ENCODE assay signal across 19 mouse cellular contexts in genomic region chr6:31260645-31261345, GRCm38 (mm10).
DNase-seq lines count a peak whose midpoint lies in the region; ATAC-seq and TF ChIP-seq lines count a peak whose summit lies in the region.
"Had no signal": no experiment of that assay in that cellular context is flagged by ENCODE, and none has a peak within 500 bp of the region (broad histone marks: within the 10 kb centered on the region; RNA-seq: fewer than 3 reads in every experiment).

No protein-coding gene starts in this region.

- no peak overlapping the region for H3K4me2 ChIP-seq in heart, embryonic 11.5 days
- no peak overlapping the region for H3K4me2 ChIP-seq in liver, embryonic 12.5 days
- H3K4me2 ChIP-seq: heart, embryonic 15.5 days; hindbrain, embryonic 12.5 days; limb, embryonic 15.5 days; lung, embryonic 14.5 days; midbrain, embryonic 13.5 days had no signal

- 68% methylated on average over 10 of the region's 10 CpGs for WGBS in heart, adult 2 months
- WGBS in heart, embryonic 11.5 days (ENCODE audit: insufficient replicate concordance): 81% methylated on average over 10 of the region's 10 CpGs
- WGBS in liver, adult 2 months: 45% methylated on average over 10 of the region's 10 CpGs
- WGBS in liver, embryonic 12.5 days (ENCODE audit: insufficient replicate concordance): 68% methylated on average over 10 of the region's 10 CpGs

- no peak for TF ChIP-seq CTCF in heart, adult 2 months (IDR thresholded peaks at IDR 0.05)
- no peak for TF ChIP-seq CTCF in liver, adult 2 months (IDR thresholded peaks at IDR 0.05; ENCODE audit: low read depth, low read length)

- H3K27me3 ChIP-seq in heart, adult 2 months (ENCODE audit: control insufficient read depth, insufficient read depth, low read length): no peaks in the 10 kb centered on the region
- H3K27me3 ChIP-seq in heart, embryonic 11.5 days (ENCODE audit: control insufficient read depth, insufficient read depth, low read length): no peaks in the 10 kb centered on the region
- no peaks in the 10 kb centered on the region for H3K27me3 ChIP-seq in liver, adult 2 months (ENCODE audit: control insufficient read depth, insufficient read depth, low read length)
- no peaks in the 10 kb centered on the region for H3K27me3 ChIP-seq in liver, embryonic 12.5 days (replicated peaks)
- H3K27me3 ChIP-seq: heart, embryonic 15.5 days; hindbrain, embryonic 12.5 days; limb, embryonic 15.5 days; midbrain, embryonic 13.5 days had no signal

- H3K4me1 ChIP-seq in heart, adult 2 months (ENCODE audit: control insufficient read depth, insufficient read depth, low read length): peaks cover 10% of the 10 kb centered on the region
- H3K4me1 ChIP-seq in heart, embryonic 11.5 days (ENCODE audit: control insufficient read depth, insufficient read depth, low read length): no peaks in the 10 kb centered on the region
- peaks cover 32% of the 10 kb centered on the region for H3K4me1 ChIP-seq in liver, adult 2 months (ENCODE audit: control insufficient read depth, insufficient read depth, low read length)
- no peaks in the 10 kb centered on the region for H3K4me1 ChIP-seq in liver, embryonic 12.5 days
- H3K4me1 ChIP-seq: heart, embryonic 15.5 days; hindbrain, embryonic 12.5 days; limb, embryonic 15.5 days; midbrain, embryonic 13.5 days had no signal

- peak overlapping the region; percentile 51 for H3K27ac ChIP-seq in heart, adult 2 months
- H3K27ac ChIP-seq in heart, embryonic 11.5 days (ENCODE audit: low read depth, low read length): no peak overlapping the region
- H3K27ac ChIP-seq in liver, adult 2 months (replicated peaks; ENCODE audit: insufficient read depth, low read depth, low read length): peak overlapping the region; percentile 84
- no peak overlapping the region for H3K27ac ChIP-seq in liver, embryonic 12.5 days
- H3K27ac ChIP-seq: heart, embryonic 15.5 days; hindbrain, embryonic 12.5 days; limb, embryonic 15.5 days; midbrain, embryonic 13.5 days; stomach, postnatal 0 days had no signal

- DNase-seq in adrenal gland, adult (ENCODE audit: inconsistent age in 2 of 2, low spot score in 1 of 2): peak; percentile 64 to 89
- no peak for DNase-seq in adrenal gland, adult 18-20 months (ENCODE audit: low spot score in 2 of 2)
- no peak for DNase-seq in heart, adult 2 months
- peak; percentile 66 for DNase-seq in liver, adult 2 months (ENCODE audit: extremely low read depth, low read depth, low spot score)
- DNase-seq in skeletal muscle tissue, adult 2 months (ENCODE audit: low read depth, low spot score): peak; percentile 75
- no peak for DNase-seq in layer of hippocampus, adult 9-10 months (ENCODE audit: low spot score)
- DNase-seq: cerebellum, adult 2 months; forebrain, postnatal 0 days; gastrocnemius, postnatal 10 days; lung, embryonic 14.5 days; right cerebral cortex, postnatal 25 days; thymus, postnatal 14 days had no signal

- intact Hi-C loops in heart, adult 2 months (cut with DNase I): no loop called here

- TF ChIP-seq POLR2A in heart, adult 2 months (IDR thresholded peaks at IDR 0.05; ENCODE audit: insufficient read depth, low read depth, low read length): no peak
- TF ChIP-seq POLR2A in liver, adult 2 months (IDR thresholded peaks at IDR 0.05; ENCODE audit: extremely low read depth, insufficient read depth, low read length): no peak

- no peak overlapping the region for H3K9ac ChIP-seq in heart, adult 2 months (ENCODE audit: low read depth, low read length)
- H3K9ac ChIP-seq in heart, embryonic 11.5 days (ENCODE audit: low read depth, low read length): no peak overlapping the region
- no peak overlapping the region for H3K9ac ChIP-seq in liver, adult 2 months (ENCODE audit: low read depth, low read length)
- no peak overlapping the region for H3K9ac ChIP-seq in liver, embryonic 12.5 days
- H3K9ac ChIP-seq: forebrain, postnatal 0 days; heart, embryonic 15.5 days; hindbrain, embryonic 12.5 days; limb, embryonic 15.5 days; lung, embryonic 14.5 days; midbrain, embryonic 13.5 days had no signal

- H3K4me3 ChIP-seq in heart, adult 2 months: no peak overlapping the region
- H3K4me3 ChIP-seq in heart, embryonic 11.5 days (ENCODE audit: low read depth, low read length): no peak overlapping the region
- no peak overlapping the region for H3K4me3 ChIP-seq in liver, adult 2 months (ENCODE audit: insufficient read depth, low read depth, low read length)
- H3K4me3 ChIP-seq in liver, embryonic 12.5 days: no peak overlapping the region
- H3K4me3 ChIP-seq: heart, embryonic 15.5 days; hindbrain, embryonic 12.5 days; limb, embryonic 15.5 days; midbrain, embryonic 13.5 days had no signal

- H3K9me3 ChIP-seq in heart, embryonic 11.5 days (replicated peaks; ENCODE audit: control insufficient read depth, low read length): no peaks in the 10 kb centered on the region
- H3K9me3 ChIP-seq in liver, embryonic 12.5 days (replicated peaks): no peaks in the 10 kb centered on the region
- H3K9me3 ChIP-seq: heart, embryonic 15.5 days; hindbrain, embryonic 12.5 days; limb, embryonic 15.5 days; midbrain, embryonic 13.5 days had no signal

- TF ChIP-seq EP300 in heart, adult 2 months (IDR thresholded peaks at IDR 0.05; ENCODE audit: insufficient read depth, low read depth, low read length): no peak

- H3K36me3 ChIP-seq in heart, adult 2 months (ENCODE audit: control insufficient read depth, insufficient read depth, low read length): peaks cover 4% of the 10 kb centered on the region
- no peaks in the 10 kb centered on the region for H3K36me3 ChIP-seq in heart, embryonic 11.5 days (ENCODE audit: control insufficient read depth, insufficient read depth, low read length)
- H3K36me3 ChIP-seq in liver, adult 2 months (ENCODE audit: control insufficient read depth, insufficient read depth, low read length): no peaks in the 10 kb centered on the region
- no peaks in the 10 kb centered on the region for H3K36me3 ChIP-seq in liver, embryonic 12.5 days
- H3K36me3 ChIP-seq: heart, embryonic 15.5 days; hindbrain, embryonic 12.5 days; limb, embryonic 15.5 days; midbrain, embryonic 13.5 days had no signal

- H3K79me2 ChIP-seq in heart, adult 2 months (replicated peaks; ENCODE audit: control insufficient read depth, insufficient read depth, low read length): no peaks in the 10 kb centered on the region
- peaks cover 3% of the 10 kb centered on the region; the same call in 1 of the 2 replicates for H3K79me2 ChIP-seq in liver, adult 2 months (ENCODE audit: control insufficient read depth, insufficient read depth, low read length)

- no peak for ATAC-seq in heart, embryonic 11.5 days (replicated peaks; ENCODE audit: insufficient number of reproducible peaks, low FRiP score, low TSS enrichment)
- no peak for ATAC-seq in liver, embryonic 12.5 days
- ATAC-seq: forebrain, postnatal 0 days; midbrain, embryonic 13.5 days had no signal

Comparison
In these comparisons a context has a peak if more than half of its experiments do, and no peak if none do; other contexts are left out.
1. DNase-seq: peak in adrenal gland, adult (2 of 2), liver, adult 2 months (single experiment) and skeletal muscle tissue, adult 2 months (single experiment); none in adrenal gland, adult 18-20 months (0 of 2), heart, adult 2 months (0 of 2) and layer of hippocampus, adult 9-10 months (single experiment).
2. H3K27ac ChIP-seq: peak in heart, adult 2 months (single experiment) and liver, adult 2 months (single experiment); none in heart, embryonic 11.5 days (single experiment) and liver, embryonic 12.5 days (single experiment).